Mouse (Mus musculus): ENCODE results near the gene Adamts20. TPM values are rescaled to one million over a fixed set of nuclear protein-coding genes. Genes with fewer than 3 reads are reported as not detected.

The Adamts20 gene
- polyA plus RNA-seq, 1 experiment: not detected

GRCm38 (mm10) chr15:94316171-94316570 lies 149.0 kb downstream of the Adamts20 start:
- TF ChIP-seq GATA1 (IDR thresholded peaks at IDR 0.05; ENCODE audit: low read length): no peak

- no peak for TF ChIP-seq GATA1 (IDR thresholded peaks at IDR 0.05; ENCODE audit: low read length)
Observed at GRCm38 (mm10) chr15:94309689-94310088, 155.5 kb downstream of the Adamts20 start.

GRCm38 (mm10) chr15:94307888-94308287 lies 157.3 kb downstream of the Adamts20 start:
- no peak for TF ChIP-seq GATA1 (IDR thresholded peaks at IDR 0.05; ENCODE audit: low read length)

- no peak for TF ChIP-seq GATA1 (IDR thresholded peaks at IDR 0.05; ENCODE audit: low read length)
Observed at GRCm38 (mm10) chr15:94303151-94303550, 162.1 kb downstream of the Adamts20 start.

GRCm38 (mm10) chr15:94294084-94294483 lies 171.1 kb downstream of the Adamts20 start:
- TF ChIP-seq GATA1 (IDR thresholded peaks at IDR 0.05; ENCODE audit: low read length): no peak

GRCm38 (mm10) chr15:94288015-94288414 lies 177.2 kb downstream of the Adamts20 start:
- no peak for TF ChIP-seq GATA1 (IDR thresholded peaks at IDR 0.05; ENCODE audit: low read length)

- no peak for TF ChIP-seq GATA1 (IDR thresholded peaks at IDR 0.05; ENCODE audit: low read length)
Observed at GRCm38 (mm10) chr15:94287495-94287894, 177.7 kb downstream of the Adamts20 start.

- TF ChIP-seq GATA1 (IDR thresholded peaks at IDR 0.05; ENCODE audit: low read length): no peak
Observed at GRCm38 (mm10) chr15:94276418-94276817, 188.8 kb downstream of the Adamts20 start.

- no peak for TF ChIP-seq GATA1 (IDR thresholded peaks at IDR 0.05; ENCODE audit: low read length)
Observed at GRCm38 (mm10) chr15:94265630-94266029, 199.6 kb downstream of the Adamts20 start.

GRCm38 (mm10) chr15:94264497-94264879 lies 200.7 kb downstream of the Adamts20 start:
- no peak for TF ChIP-seq GATA1 (IDR thresholded peaks at IDR 0.05; ENCODE audit: low read length)

- TF ChIP-seq GATA1 (IDR thresholded peaks at IDR 0.05; ENCODE audit: low read length): no peak
Observed at GRCm38 (mm10) chr15:94263866-94264496, 201.2 kb downstream of the Adamts20 start.

- TF ChIP-seq GATA1 (IDR thresholded peaks at IDR 0.05; ENCODE audit: low read length): no peak
Observed at GRCm38 (mm10) chr15:94263241-94263640, 202.0 kb downstream of the Adamts20 start.

GRCm38 (mm10) chr15:94259497-94259896 lies 205.7 kb downstream of the Adamts20 start:
- no peak for TF ChIP-seq GATA1 (IDR thresholded peaks at IDR 0.05; ENCODE audit: low read length)

GRCm38 (mm10) chr15:94255538-94255937 lies 209.7 kb downstream of the Adamts20 start:
- TF ChIP-seq GATA1 (IDR thresholded peaks at IDR 0.05; ENCODE audit: low read length): no peak

- no peak for TF ChIP-seq GATA1 (IDR thresholded peaks at IDR 0.05; ENCODE audit: low read length)
Observed at GRCm38 (mm10) chr15:94254861-94255516, 210.2 kb downstream of the Adamts20 start.

- no peak for TF ChIP-seq GATA1 (IDR thresholded peaks at IDR 0.05; ENCODE audit: low read length)
Observed at GRCm38 (mm10) chr15:94254091-94254860, 210.9 kb downstream of the Adamts20 start.

Data from G1E-ER4 (cell line).